19 mouse cellular contexts compared by ENCODE assay signal in genomic region chr9:87741599-87741998, GRCm38 (mm10). TPM values are rescaled to one million over a fixed set of nuclear protein-coding genes. Genes with fewer than 3 reads are reported as not detected.
"Had no signal": no experiment of that assay in that cellular context is flagged by ENCODE, and none has a peak within 500 bp of the region (broad histone marks: within the 10 kb centered on the region; RNA-seq: fewer than 3 reads in every experiment).

No protein-coding gene starts in this region.

- H3K9ac ChIP-seq: neural tube, embryonic 13.5 days; neural tube, embryonic 15.5 days; stomach, embryonic 15.5 days had no signal

- H3K9me3 ChIP-seq: neural tube, embryonic 13.5 days; neural tube, embryonic 15.5 days; stomach, embryonic 15.5 days had no signal

- H3K4me3 ChIP-seq: neural tube, embryonic 13.5 days; neural tube, embryonic 15.5 days; stomach, embryonic 15.5 days had no signal

- H3K27ac ChIP-seq: neural tube, embryonic 13.5 days; neural tube, embryonic 15.5 days; stomach, embryonic 15.5 days; stomach, postnatal 0 days had no signal

- H3K36me3 ChIP-seq: neural tube, embryonic 13.5 days; neural tube, embryonic 15.5 days; stomach, embryonic 15.5 days had no signal

- H3K4me2 ChIP-seq: neural tube, embryonic 13.5 days; neural tube, embryonic 15.5 days; stomach, embryonic 15.5 days had no signal

- DNase-seq: retina, postnatal 1 day; right cerebral cortex, adult 18-20 months; right cerebral cortex, postnatal 14 days; right cerebral cortex, postnatal 25 days; right cerebral cortex, postnatal 4 days; spleen, adult 18-20 months; thymus, adult 18-20 months; thymus, adult 2 months; thymus, postnatal 14 days; thymus, postnatal 25 days; thymus, postnatal 36 days; thymus, postnatal 4 days had no signal

RNA-seq across cellular contexts. Expression of gene Tbx18, which starts 10.5 kb away (rescaled TPM):
- total RNA-seq: neutrophil, adult 5-6 weeks had no signal
- polyA plus RNA-seq: small intestine, adult 2 months; spleen, adult 2 months had no signal
